Mouse (Mus musculus): ENCODE data around the gene Mmp14.

GRCm38 (mm10) chr14:54382641-54383040, 48.8 kb upstream of the Mmp14 start:
- TF ChIP-seq CTCF (IDR thresholded peaks at IDR 0.05; ENCODE audit: low read depth, low read length) (no peak), POLR2A (IDR thresholded peaks at IDR 0.05; ENCODE audit: borderline replicate concordance, low read depth, low read length) (no peak)

All from bone marrow macrophage, adult 2 months (primary cell).